Mouse (Mus musculus) T-helper 1 cell (primary cell): ENCODE measurements around the gene Hoxc11.

Experiments
- in situ Hi-C: fragments of 300-600 bp; cut with MboI, MseI; formaldehyde crosslinking; loops from one replicate; pipeline ENCODE4 v1.15.1; 2025; ENCODE audit warnings: high pct_unique_total_duplicates

The Hoxc11 gene

DNA sequence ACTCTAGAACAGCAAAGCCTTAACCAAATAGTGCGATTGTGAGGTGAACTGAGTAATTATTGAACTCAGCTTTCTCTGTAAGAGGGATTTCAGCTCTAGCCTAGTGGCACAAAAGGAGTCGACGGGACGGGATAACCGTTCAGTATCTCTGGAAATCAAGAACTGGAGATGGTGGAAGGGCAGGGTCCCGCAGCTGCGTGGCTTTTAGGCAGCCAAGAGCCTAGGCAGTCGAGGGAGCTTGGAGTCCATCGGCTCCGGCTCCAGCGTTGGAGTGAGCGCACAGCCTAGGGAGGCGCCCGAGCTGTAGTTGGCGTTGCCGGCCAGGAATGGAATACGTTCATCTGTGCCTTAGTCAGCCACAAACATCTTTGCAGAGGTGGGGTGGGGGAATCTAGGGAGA lies 51.1 kb downstream of the Hoxc11 start:
- in situ Hi-C loops: no loop called here

DNA sequence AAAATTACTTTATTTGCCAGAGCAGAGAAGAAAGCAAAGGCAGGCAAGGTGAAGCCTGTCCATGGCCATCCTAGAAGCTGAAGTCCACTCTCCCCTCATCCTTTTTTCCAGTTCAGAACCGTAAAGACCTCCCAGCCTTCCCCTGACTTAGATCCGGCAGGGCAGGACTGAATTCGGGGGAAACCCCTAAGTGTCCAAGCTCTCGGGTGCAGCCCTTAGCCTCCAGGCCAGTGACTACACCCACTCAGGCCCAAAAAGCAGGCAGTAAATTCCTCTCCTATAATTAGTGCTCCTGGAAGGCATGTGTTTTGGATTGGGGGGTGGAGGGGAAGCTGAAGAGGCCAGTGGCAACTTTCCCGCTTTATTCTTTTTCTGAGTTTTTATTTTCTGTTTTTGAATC lies 51.6 kb downstream of the Hoxc11 start:
- in situ Hi-C loops: no loop called here

GRCm38 (mm10) chr15:103006326-103006725 lies 52.1 kb downstream of the Hoxc11 start:
- in situ Hi-C loops: no loop called here
